Mouse (Mus musculus): ENCODE measurements around the gene Canx.

DNA sequence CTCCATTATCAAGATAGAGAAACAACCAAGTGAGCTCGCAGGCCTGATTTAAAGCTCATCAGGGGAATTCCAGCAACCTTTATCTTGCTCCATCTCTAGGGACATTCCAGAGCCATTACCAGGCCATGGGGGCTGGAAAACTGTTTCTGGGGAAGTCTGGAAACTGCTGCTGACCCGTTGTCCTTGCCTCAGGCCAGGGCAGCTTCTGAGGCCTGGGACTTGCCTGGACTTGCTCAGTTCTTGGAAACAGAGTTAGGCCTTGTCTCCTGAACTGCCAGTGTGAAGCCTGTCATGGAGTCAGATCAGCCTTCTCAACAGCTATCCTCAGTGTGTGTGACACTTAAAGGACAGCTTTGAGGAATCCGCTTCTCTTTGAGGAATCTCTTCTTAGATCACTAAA is 73.3 kb downstream of the Canx start:
- no peak for TF ChIP-seq EP300 (optimal IDR thresholded peaks at IDR 0.05)
- no peak for TF ChIP-seq CTCF (IDR thresholded peaks at IDR 0.05; ENCODE audit: low read depth)

Measured in stomach, postnatal 0 days (tissue).